Mouse (Mus musculus) frontal cortex, adult (tissue): Measurements from ENCODE around the gene Ambra1.
A peak's percentile ranks its signal among the peaks of the same experiment; 100 is the strongest.

Source experiments
- ATAC-seq: cut with Nextera tagmentation; 2 replicates; pipeline ENCODE4 v1.9.2; 2017; ENCODE audit warnings: mild to moderate bottlenecking, moderate library complexity, mixed read lengths; ENCODE audit not compliant: low TSS enrichment

Ambra1 gene

DNA sequence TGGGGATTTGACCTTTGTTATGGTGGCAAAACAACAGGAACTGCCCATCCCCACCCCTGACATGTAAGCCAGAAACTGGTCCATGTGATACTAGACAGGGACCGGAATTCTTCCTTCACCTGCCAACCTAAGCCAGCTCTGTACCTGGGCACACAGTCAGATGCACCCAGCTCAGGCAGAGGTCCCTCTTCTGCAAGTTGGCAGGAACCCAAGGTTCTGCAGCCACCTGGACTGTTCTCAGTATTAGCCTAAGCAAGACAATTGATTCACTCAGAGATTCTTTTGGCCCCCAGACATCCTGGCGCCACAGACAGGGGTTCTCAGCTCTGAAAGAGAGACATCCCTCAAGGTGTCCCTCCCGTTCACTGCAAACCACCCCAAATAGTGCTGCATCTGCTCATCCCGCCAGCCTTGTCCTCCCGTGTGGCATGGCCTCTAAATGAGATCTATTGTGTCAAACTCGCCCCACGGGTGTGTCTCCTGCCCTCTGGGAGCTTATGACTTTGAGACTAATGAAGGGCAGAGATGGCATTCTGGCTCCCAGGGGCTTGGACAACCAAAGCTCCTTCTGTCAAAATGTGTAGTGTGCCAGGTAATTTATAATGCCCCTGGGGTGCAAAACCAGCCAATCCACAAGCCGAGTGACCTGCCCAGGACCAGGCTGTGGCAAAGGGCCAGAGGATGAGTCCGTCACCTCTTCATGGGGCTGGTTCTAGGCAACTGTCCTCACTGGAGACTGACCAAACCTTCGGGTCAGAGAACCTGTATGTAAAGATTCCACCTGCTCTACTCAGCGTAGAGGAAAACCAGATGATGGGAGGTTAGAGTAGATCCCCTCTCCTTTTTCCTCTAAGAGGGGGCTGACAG lies 229.8 kb downstream of the Ambra1 start:
- no peak for ATAC-seq

DNA sequence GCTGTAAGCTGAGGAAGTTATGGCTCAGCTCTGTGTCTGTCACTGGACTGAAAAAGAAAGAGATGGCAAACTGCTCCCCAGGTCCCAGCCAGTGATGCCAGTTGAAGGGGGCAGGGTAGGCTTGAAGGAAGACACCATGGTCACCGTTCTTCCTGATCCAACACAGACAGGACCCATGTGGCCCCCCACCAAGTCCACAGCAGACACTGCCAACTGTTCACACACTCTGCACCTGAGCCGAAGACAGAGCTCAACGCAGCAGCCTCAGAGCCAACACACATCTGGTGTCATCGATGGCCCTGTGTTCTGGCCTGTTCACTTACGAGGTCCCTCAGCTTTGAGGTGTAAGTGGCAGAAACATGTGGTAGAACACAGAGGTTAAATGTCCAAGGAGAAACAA lies 230.5 kb downstream of the Ambra1 start:
- no peak for ATAC-seq

DNA sequence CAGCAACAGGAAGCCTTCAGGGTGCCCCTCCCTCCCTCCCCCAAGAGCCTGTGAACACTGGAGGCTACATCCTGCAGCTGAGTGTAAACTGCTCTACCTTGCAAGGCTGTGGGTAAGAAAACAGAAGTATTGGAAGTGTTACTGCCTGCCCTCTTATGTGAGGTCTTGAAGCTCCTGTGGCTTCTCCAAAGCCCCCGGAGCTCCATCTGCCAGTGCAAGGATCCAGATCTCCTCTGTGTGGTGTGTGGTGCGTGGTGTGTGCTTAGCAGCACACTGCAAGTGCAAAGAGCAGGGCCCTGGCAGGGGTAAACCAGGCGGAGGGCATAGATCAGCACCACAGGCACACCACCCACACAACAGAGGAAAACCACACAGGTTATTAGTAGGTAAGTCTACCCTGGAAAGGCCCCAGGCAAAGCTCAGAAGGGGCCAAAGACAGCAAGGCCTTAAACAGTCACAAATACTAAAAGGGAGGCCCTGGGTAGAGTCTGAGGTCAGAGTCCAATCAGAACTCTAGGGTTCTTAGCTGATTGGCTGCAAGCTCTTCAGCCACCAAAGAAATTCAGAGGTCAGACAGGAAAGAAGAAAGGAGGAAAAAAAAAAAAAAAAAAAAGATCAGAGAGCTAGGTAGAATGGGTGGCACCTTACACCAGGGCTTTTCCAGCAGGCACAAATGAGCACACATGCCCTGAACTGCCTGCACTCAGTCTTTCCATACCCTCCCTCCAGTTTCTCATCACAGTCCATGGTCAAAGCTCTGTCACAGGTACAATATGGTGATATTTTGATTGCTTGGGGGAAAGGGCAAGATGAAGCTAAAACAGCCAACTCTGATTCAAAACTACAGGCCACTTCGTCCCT lies 232.2 kb downstream of the Ambra1 start:
- ATAC-seq, result no peak

DNA sequence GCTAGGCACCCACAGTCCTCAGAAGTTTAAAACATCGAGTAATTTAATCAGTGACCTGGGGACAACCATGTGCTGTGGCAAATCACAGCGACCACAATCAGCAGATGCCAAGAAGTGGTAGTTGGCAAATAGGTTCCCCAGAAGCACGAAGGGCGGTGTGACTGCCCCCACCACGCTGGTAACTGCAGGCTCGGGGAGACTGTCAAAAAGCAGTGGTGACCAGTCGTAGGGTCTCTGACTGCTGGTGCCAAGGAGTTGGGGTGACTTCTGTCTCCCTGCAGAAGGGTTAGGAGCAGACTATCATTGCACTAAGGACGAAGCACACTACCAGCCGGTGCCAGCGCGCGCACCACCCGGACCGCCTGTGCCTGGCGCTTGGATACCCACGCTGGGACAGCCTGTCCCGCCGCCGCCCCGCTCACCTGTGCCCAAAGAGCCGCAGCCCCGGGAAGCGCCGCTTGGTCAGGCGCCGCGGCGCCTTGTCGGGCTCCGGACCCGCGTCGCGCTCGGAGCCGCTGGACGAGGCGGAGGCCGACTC lies 233.0 kb downstream of the Ambra1 start:
- 0 out of 2 replicates have a peak, but pooled peaks have one; percentile 0 for ATAC-seq

DNA sequence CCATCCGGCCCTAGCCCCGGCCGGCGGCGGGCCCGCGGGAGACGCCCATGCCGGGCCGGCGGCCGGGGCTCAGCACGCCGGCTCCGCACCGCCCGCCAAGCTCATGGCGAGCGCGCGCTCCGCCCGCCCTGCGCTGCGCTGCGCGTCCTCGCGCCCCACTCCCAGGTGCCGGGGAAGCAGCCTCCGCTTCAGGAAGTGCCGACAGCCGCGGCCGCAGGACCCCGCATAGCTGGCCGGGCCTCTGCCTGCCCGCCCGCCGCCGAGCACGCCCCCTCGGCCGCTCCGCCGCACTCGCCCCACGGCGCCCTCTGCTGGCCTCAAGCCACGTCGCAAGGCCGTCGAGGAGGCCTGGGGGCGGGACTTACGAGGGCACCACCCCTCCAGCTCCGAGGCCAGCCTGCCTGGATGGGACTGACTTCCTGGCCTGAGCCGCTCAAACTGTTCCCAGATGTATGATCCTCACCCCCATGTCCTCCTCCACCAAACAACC lies 233.6 kb downstream of the Ambra1 start:
- ATAC-seq, result peak; percentile 58

DNA sequence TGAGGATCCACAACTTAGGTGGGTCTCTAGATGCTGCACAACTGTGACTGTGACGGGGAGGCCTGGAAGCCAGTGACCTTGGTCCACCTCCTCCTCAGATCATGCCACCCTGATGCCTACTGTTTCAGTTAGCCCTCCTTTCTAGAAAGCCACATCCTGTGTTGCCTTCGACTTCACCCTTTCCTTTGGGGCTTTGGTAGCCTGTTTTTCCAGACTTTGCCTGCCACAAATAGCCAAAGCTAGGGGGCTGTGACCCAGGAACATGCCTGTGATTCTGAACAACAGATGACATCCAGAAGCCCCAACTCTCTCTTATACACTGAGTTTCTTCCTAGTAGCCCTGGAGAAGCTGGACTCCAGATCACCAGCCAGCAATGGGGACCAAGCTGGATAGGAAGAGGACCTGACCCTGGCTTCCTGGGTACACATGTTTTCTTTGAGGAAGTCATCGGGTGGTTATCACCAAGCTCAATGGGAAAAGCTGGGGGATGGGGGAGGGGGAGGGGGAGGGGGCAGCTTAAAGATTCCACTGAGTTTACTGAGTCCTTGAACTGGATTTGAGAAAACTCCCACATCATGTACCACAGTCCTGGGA lies 234.8 kb downstream of the Ambra1 start:
- no peak for ATAC-seq

DNA sequence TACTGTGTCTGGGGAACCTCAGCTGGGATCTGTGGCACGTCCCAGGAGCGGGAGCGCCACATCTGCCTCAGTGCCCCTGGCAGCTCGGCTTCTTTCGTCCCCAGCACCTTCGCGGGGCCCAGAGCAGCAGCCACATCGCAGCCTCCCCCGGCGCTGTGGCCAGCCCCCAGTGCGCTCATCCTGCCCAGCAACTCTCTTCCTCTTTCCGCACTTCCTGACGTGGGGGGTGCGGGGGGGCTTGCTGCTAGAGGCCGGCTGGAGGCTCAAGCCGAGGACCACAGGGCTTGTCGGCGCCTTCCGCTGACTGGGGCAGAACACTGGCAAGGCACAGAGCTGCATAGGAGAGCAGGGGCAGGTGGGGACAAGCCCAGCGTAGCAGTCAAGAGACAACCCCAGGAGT lies 235.5 kb downstream of the Ambra1 start:
- no peak for ATAC-seq

DNA sequence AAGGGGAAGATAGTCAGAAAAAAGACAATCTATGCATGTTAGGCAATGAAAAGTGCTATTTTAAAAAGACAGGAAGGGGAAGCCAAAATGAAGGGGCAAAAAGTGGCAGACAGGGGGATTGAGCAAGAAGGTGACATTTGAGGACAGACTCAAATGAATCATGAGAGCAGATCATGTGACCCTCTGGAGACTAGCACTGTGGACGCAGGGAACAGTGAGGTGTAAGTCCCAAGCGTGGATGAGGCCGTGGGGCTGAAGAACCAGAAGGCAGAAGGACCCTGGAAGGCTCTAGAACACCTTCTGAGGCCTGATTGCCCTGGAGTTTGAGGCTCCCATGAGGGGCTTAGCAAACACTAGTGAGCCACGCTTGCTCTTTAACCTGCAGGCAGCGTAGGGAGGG lies 236.4 kb downstream of the Ambra1 start:
- ATAC-seq, result no peak

DNA sequence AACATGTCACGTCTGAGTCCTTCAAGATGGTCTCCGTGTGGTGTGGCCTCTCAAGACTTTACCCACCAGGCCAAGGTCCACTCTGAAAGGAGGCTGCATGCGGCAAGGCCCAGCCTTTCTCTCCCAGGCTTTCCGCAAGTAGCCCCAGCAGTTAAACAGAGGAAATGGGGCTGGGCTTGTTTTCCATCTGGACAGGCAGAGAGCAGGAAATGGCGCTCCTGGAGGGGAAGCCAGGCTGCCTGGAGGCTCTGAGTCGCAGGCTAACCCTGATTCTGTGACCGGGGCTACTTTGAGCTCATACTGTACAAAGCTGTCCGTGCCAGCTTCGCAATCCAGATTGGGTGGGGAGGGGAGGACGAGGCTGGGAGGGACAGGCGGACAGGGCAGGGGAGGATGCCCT lies 238.0 kb downstream of the Ambra1 start:
- no peak for ATAC-seq
